ENCODE assay signal across 19 mouse cellular contexts in genomic region chr6:139957531-139958241, GRCm38 (mm10).
A peak's percentile ranks its signal among the peaks of the same experiment; 100 is the strongest.
DNase-seq lines count a peak whose midpoint lies in the region; ATAC-seq and TF ChIP-seq lines count a peak whose summit lies in the region.
"Had no signal": no experiment of that assay in that cellular context is flagged by ENCODE, and none has a peak within 500 bp of the region (broad histone marks: within the 10 kb centered on the region; RNA-seq: fewer than 3 reads in every experiment).

No protein-coding gene starts in this region.

- H3K4me3 ChIP-seq in kidney, adult 2 months (ENCODE audit: insufficient read depth, low read depth, low read length): no peak overlapping the region
- no peak overlapping the region for H3K4me3 ChIP-seq in kidney, embryonic 14.5 days (ENCODE audit: low read length)
- H3K4me3 ChIP-seq in liver, adult 2 months (ENCODE audit: insufficient read depth, low read depth, low read length): no peak overlapping the region
- H3K4me3 ChIP-seq: limb, embryonic 15.5 days; midbrain, embryonic 10.5 days; neural tube, embryonic 12.5 days had no signal

- no peaks in the 10 kb centered on the region for H3K4me1 ChIP-seq in kidney, adult 2 months (ENCODE audit: control insufficient read depth, insufficient read depth, low read length)
- H3K4me1 ChIP-seq in kidney, embryonic 14.5 days (ENCODE audit: control insufficient read depth, insufficient read depth, low read length): no peaks in the 10 kb centered on the region
- H3K4me1 ChIP-seq in liver, adult 2 months (ENCODE audit: control insufficient read depth, insufficient read depth, low read length): peaks cover 8% of the 10 kb centered on the region; the same call in 1 of the 2 replicates
- H3K4me1 ChIP-seq: limb, embryonic 15.5 days; midbrain, embryonic 10.5 days; neural tube, embryonic 12.5 days had no signal

- 57% methylated on average over 7 of the region's 7 CpGs for WGBS in kidney, adult 2 months
- WGBS in kidney, embryonic 14.5 days: 59% methylated on average over 7 of the region's 7 CpGs
- 29% methylated on average over 7 of the region's 7 CpGs for WGBS in liver, adult 2 months

- no peak for ATAC-seq in kidney, embryonic 14.5 days (ENCODE audit: low FRiP score, low TSS enrichment)
- ATAC-seq: CD4-positive, CD25-positive, alpha-beta regulatory T cell, adult 4 months; forebrain, embryonic 14.5 days; hindbrain, embryonic 16.5 days had no signal

- no peaks in the 10 kb centered on the region for H3K79me2 ChIP-seq in liver, adult 2 months (ENCODE audit: control insufficient read depth, insufficient read depth, low read length)

- no peak overlapping the region for H3K9ac ChIP-seq in kidney, embryonic 14.5 days (ENCODE audit: low read depth, low read length)
- no peak overlapping the region for H3K9ac ChIP-seq in liver, adult 2 months (ENCODE audit: low read depth, low read length)
- H3K9ac ChIP-seq: limb, embryonic 15.5 days; neural tube, embryonic 12.5 days had no signal

- H3K4me2 ChIP-seq in kidney, embryonic 14.5 days (replicated peaks; ENCODE audit: low read depth, low read length): no peak overlapping the region
- H3K4me2 ChIP-seq: heart, embryonic 11.5 days; limb, embryonic 15.5 days; neural tube, embryonic 12.5 days had no signal

- TF ChIP-seq CTCF in kidney, adult 2 months (conservative IDR thresholded peaks at IDR 0.05; ENCODE audit: insufficient read depth, insufficient read length, low read depth, low read length): no peak
- TF ChIP-seq CTCF in liver, adult 2 months (IDR thresholded peaks at IDR 0.05; ENCODE audit: low read depth, low read length): no peak

- no peaks in the 10 kb centered on the region for H3K9me3 ChIP-seq in kidney, embryonic 14.5 days (ENCODE audit: control insufficient read depth, low read length)
- H3K9me3 ChIP-seq: limb, embryonic 15.5 days; midbrain, embryonic 10.5 days; neural tube, embryonic 12.5 days had no signal

- peak; percentile 44 for DNase-seq in adrenal gland, adult 2 months
- DNase-seq in adrenal gland, adult 18-20 months (ENCODE audit: low spot score in 2 of 2): no peak
- peak; percentile 24 for DNase-seq in kidney, adult 2 months
- DNase-seq in liver, adult 2 months (ENCODE audit: extremely low read depth, low read depth, low spot score): peak; percentile 57
- no peak for DNase-seq in liver
- peak; percentile 15 for DNase-seq in right cerebral cortex, postnatal 14 days
- no peak for DNase-seq in right cerebral cortex, postnatal 36 days (ENCODE audit: low spot score in 2 of 2)
- DNase-seq: cerebellum, adult 9-10 months; kidney, adult 9 months; thymus, adult 18-20 months had no signal

- H3K27me3 ChIP-seq in kidney, adult 2 months (replicated peaks; ENCODE audit: control insufficient read depth, insufficient read depth, low read length): no peaks in the 10 kb centered on the region
- H3K27me3 ChIP-seq in kidney, embryonic 14.5 days (ENCODE audit: control insufficient read depth, insufficient read depth, low read length): no peaks in the 10 kb centered on the region
- H3K27me3 ChIP-seq in liver, adult 2 months (ENCODE audit: control insufficient read depth, insufficient read depth, low read length): no peaks in the 10 kb centered on the region
- H3K27me3 ChIP-seq: limb, embryonic 15.5 days; neural tube, embryonic 12.5 days had no signal

- no peaks in the 10 kb centered on the region for H3K36me3 ChIP-seq in kidney, adult 2 months (ENCODE audit: control insufficient read depth, insufficient read depth, low read length)
- no peaks in the 10 kb centered on the region for H3K36me3 ChIP-seq in kidney, embryonic 14.5 days (ENCODE audit: control insufficient read depth, insufficient read depth, low read length)
- H3K36me3 ChIP-seq in liver, adult 2 months (ENCODE audit: control insufficient read depth, insufficient read depth, low read length): peaks cover 4% of the 10 kb centered on the region; the same call in 1 of the 2 replicates
- H3K36me3 ChIP-seq: G1E; limb, embryonic 15.5 days; midbrain, embryonic 10.5 days; neural tube, embryonic 12.5 days had no signal

- no peak for TF ChIP-seq POLR2A in kidney, adult 2 months (IDR thresholded peaks at IDR 0.05; ENCODE audit: low read depth, low read length)
- no peak for TF ChIP-seq POLR2A in liver, adult 2 months (IDR thresholded peaks at IDR 0.05; ENCODE audit: extremely low read depth, insufficient read depth, low read length)

- no peak overlapping the region for H3K27ac ChIP-seq in kidney, adult 2 months (ENCODE audit: insufficient read depth, low read depth, low read length)
- no peak overlapping the region for H3K27ac ChIP-seq in kidney, embryonic 14.5 days (ENCODE audit: low read depth, low read length)
- H3K27ac ChIP-seq in liver, adult 2 months (replicated peaks; ENCODE audit: insufficient read depth, low read depth, low read length): no peak overlapping the region
- H3K27ac ChIP-seq: limb, embryonic 15.5 days; midbrain, embryonic 10.5 days; neural tube, embryonic 12.5 days had no signal

Comparison
In these comparisons a context has a peak if more than half of its experiments do, and no peak if none do; other contexts are left out.
1. DNase-seq: peak in adrenal gland, adult 2 months (single experiment), kidney, adult 2 months (single experiment), liver, adult 2 months (single experiment) and right cerebral cortex, postnatal 14 days (single experiment); none in adrenal gland, adult 18-20 months (0 of 2), liver (single experiment) and right cerebral cortex, postnatal 36 days (0 of 2).